Mouse (Mus musculus): ENCODE measurements around the gene Olfr1346.

The Olfr1346 gene

GRCm38 (mm10) chr7:6466951-6467350, at the start of gene Olfr1346:
Gene Olfr1346 (plus strand): TSS chr7:6467101.
- DNase-seq (ENCODE audit: low spot score): no peak

- DNase-seq (ENCODE audit: low spot score): no peak
Observed at GRCm38 (mm10) chr7:6419894-6420293, 47.0 kb upstream of the Olfr1346 start.

- DNase-seq (ENCODE audit: low spot score): no peak
Observed at GRCm38 (mm10) chr7:6429381-6429780, 37.5 kb upstream of the Olfr1346 start.

GRCm38 (mm10) chr7:6430342-6430741, 36.6 kb upstream of the Olfr1346 start:
- no peak for DNase-seq (ENCODE audit: low spot score)

GRCm38 (mm10) chr7:6438388-6438787, 28.5 kb upstream of the Olfr1346 start, which contains the start of gene Olfr1344:
Gene Olfr1344 (plus strand): TSS chr7:6438688.
- DNase-seq (ENCODE audit: low spot score): no peak

- DNase-seq (ENCODE audit: low spot score): no peak
Observed at GRCm38 (mm10) chr7:6441173-6441572, 25.7 kb upstream of the Olfr1346 start.

GRCm38 (mm10) chr7:6447771-6448170, 19.1 kb upstream of the Olfr1346 start:
- DNase-seq (ENCODE audit: low spot score): no peak

GRCm38 (mm10) chr7:6455868-6456267, 11.0 kb upstream of the Olfr1346 start, which contains the start of gene Olfr1336:
Gene Olfr1336 (plus strand): TSS chr7:6456168.
- DNase-seq (ENCODE audit: low spot score): no peak

GRCm38 (mm10) chr7:6456399-6456798, 10.5 kb upstream of the Olfr1346 start:
- DNase-seq (ENCODE audit: low spot score): no peak

GRCm38 (mm10) chr7:6477633-6478032, 10.7 kb downstream of the Olfr1346 start:
- DNase-seq (ENCODE audit: low spot score): peak; percentile 6

- DNase-seq (ENCODE audit: low spot score): no peak
Observed at GRCm38 (mm10) chr7:6486841-6487240, 19.9 kb downstream of the Olfr1346 start, which contains the start of gene Olfr5. Gene Olfr5 (minus strand): TSS chr7:6486941.

- no peak for DNase-seq (ENCODE audit: low spot score)
Observed at GRCm38 (mm10) chr7:6499655-6500054, 32.8 kb downstream of the Olfr1346 start, which contains the start of gene Olfr1347. Gene Olfr1347 (minus strand): TSS chr7:6499755.

GRCm38 (mm10) chr7:6508648-6509047, 41.7 kb downstream of the Olfr1346 start, which contains the start of gene Olfr1348:
Gene Olfr1348 (minus strand): TSS chr7:6508748.
- no peak for DNase-seq (ENCODE audit: low spot score)

- DNase-seq (ENCODE audit: low spot score): no peak
Observed at GRCm38 (mm10) chr7:6521666-6522065, 54.8 kb downstream of the Olfr1346 start.

GRCm38 (mm10) chr7:6522850-6523249, 55.9 kb downstream of the Olfr1346 start, which contains the start of gene Olfr1349:
Gene Olfr1349 (minus strand): TSS chr7:6522950.
- no peak for DNase-seq (ENCODE audit: low spot score)

- DNase-seq (ENCODE audit: low spot score): no peak
Observed at GRCm38 (mm10) chr7:6525001-6525400, 58.1 kb downstream of the Olfr1346 start.

- no peak for DNase-seq (ENCODE audit: low spot score)
Observed at GRCm38 (mm10) chr7:6526141-6526540, 59.2 kb downstream of the Olfr1346 start.
